Mouse (Mus musculus) heart, postnatal 36 days (tissue): Measurements from ENCODE around the gene Col4a2. TPM values are rescaled to one million over a fixed set of nuclear protein-coding genes. Genes with fewer than 3 reads are reported as not detected.

Experiments
- DNase-seq, 2 experiments: peaks; one replicate each; pipeline ENCODE4 v3.0.0; 2021 to 2022
- intact Hi-C: fragments of 180-260 bp; cut with DNase I; formaldehyde crosslinking; loops from one replicate; pipeline ENCODE4 v1.15.1; 2025
- total RNA-seq, 2 experiments: library from RNA; stranded (reverse); gene quantifications; 2 replicates each; pipeline ENCODE4 v1.2.3; 2021

The Col4a2 gene
- total RNA-seq, 2 experiments from 2014 or later, result 228 to 282 TPM

DNA sequence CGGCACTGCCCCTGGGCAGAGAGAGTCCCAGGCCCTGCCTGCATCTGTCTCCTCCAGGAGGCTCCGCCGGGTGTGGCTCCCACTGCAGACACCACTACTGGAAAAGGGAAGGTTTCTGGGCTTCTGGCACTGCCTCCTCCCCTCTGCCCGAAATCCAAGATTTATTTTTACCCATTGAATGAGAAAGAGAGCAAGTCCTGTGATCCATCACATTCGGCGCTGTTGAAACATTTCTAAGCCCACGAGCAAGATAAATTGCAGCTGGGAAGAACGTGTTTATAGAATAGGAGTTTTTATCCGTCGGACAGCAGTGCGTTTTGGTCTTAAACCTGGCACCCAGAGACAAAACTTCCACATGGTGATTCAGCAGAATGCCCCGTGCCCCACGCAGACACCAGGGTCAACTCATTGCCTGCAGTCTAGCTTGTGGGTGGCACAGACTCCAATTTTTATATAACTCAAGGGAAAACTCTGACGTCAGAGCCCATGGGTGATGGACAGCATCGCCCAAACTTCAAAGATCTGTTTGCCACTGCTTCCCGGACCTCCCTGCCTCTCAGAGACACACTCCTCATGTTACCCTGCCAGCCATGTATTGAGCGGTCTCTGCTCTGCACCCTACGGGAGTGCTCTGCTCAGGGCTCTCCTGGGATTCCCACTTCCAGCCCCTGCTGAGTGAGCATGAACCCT is 63.3 kb downstream of the Col4a2 start:
- intact Hi-C loops, result no loop called here
- DNase-seq, result no peak

DNA sequence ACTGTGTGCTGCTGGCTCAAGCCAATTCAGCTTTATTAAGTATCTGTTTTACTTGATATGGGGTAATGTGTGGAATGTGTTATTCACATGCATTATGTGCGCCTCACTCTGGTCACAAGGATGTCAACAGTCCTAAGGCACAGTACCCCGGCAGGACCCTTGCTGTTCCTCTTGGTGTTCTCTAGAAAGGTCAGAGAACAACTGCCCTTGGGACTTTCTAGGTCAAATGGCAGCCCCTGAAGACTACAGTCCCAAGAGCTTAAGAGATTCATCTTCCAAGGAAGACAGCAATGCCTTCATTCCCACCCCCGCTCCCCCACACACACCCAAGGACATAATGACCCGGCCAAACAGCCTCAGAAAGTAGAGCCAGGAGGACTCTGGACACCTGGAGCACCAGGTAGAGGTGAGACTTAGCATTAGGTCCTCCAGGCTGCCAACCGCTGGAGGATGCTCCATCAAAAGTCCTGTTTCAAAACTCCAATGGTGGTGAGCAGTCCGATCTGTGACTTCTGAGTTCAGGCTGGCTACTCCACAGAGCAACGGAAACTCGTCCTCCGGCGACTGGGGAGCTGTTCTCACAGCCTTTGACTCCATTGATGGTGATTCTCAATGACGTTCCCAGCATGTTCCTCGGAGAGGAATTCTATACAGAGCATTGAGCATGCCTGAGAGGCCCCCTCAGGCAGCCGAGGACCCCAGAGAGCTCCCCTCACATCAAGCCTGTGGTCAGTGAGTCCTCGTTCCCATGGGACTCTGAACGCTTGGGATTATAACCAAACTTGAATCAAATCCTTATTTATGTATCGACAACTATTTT is 65.0 kb downstream of the Col4a2 start:
- DNase-seq, result no peak
- intact Hi-C loops, result no loop called here

DNA sequence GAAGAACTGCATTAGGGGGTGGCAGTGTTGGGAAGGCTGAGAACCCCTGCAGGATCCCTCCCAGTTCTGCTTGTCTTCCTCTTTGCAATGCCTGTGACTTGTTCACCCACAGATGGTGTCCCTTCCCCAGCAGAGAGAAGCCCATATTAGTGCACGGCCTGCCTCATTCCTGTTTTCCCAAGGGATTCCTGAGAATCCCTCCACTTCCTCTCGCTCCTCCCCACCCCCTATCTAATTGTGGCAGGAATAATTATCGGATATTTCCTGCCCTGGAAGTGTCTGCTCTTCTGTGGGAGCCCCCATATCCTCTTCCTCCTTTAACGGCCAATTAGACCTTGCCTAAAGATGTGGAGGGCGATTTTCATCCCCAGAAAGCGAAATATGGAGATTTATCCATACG is 67.0 kb downstream of the Col4a2 start:
- no peak for DNase-seq
- intact Hi-C loops, result no loop called here

DNA sequence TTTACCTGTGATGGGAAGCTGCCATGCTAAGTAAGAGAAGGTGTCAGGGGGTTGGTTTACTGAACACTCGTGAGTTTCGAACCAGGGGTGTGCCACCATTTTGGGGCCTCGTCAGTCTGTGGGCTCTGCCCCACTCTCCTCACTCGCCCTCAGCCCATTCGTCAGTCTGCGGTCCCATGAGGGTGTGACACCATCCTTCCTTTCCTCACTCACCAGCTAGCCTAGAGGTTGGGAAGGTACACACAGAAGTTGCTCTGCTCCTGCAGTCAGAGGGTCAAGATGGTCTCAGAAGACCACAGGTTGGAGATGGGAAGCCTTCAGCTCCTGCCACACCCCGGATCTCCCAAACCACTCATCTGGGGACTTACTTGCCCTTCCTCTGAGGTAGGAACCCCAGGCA is 68.9 kb downstream of the Col4a2 start:
- intact Hi-C loops, result loop anchor here (2.0 kb wide), 1 partner anchor 13 kb away; no protein-coding TSS in a partner anchor

DNA sequence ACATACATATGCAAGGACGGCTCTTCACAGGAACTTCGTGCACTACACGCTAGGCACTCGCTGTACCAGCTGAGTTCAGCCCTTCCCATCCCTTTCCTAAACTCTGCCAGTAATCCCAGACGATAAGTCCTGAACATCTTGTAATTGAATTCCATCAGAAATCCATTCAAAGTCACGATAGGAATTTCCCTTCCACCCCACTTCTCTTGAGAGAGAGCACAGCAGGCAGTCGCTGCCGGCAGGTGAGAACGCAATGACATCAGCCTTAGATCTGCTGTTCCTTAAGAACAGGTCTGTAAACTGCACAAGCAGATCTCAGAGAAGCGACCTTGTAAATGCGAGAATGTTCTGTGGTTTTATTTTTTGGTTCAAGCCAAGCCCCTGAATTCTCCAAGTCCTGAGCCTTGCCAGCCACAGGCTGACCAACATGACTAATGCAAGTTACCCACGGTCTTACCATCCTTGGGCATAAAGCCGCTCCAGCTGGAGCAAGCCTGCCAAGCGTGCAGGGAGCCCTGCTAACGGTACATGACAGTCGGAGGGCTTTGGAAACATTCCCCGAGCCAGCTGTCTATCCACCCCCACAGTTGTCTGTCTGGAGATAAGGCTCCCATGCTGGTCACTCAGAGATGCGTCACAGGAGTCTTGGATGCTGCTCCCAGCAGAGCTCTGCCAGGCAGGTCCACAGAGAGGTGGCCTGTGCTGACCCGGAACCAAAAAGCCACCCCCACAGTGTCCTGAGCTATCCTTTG is 69.6 kb downstream of the Col4a2 start:
- DNase-seq, result peak; percentile 66 to 79
- intact Hi-C loops, result no loop called here

More for the DNA sequence above, 68.9 kb downstream of the Col4a2 start:
- no peak for DNase-seq

DNA sequence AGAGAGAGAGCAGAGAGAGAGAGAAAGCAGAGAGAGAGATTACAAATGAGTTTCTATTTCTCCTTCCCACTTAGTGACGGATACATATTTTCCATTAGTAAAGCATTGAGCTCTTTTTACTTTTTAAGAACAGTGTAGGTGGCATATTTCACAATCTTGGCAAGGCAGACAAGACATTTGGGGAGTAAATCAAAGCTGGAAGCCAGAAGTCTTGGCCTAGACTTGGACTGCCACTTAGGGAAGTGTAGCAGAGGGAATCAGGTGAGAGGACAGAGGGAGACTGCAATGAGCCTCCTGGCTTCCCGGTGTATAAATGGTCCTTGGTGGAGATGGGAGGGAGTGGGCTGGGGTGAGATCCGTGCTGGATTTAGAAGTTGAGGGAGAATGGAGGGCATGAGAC is 70.3 kb downstream of the Col4a2 start:
- peak in 1 of 2 experiments; percentile 29 for DNase-seq
- intact Hi-C loops, result no loop called here

DNA sequence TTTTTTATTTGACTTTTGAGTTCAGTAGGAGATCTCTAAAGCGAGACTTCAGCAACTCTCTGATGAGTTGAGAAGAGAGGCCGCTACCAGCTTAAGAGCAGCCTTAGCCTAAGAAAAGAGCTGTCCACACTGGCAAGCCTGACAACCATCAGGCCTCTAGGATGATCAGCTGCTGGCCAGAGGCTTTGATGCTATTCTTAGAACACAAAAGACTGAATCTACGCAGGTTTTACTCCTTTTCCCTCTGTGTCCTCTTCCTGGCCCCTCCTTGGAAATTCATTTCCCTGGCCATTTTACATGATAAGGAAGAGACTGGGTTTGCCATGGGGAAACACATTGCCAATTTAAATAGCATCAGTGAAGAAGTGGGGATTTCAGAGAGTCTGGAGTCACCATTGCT is 70.8 kb downstream of the Col4a2 start:
- no peak for DNase-seq

DNA sequence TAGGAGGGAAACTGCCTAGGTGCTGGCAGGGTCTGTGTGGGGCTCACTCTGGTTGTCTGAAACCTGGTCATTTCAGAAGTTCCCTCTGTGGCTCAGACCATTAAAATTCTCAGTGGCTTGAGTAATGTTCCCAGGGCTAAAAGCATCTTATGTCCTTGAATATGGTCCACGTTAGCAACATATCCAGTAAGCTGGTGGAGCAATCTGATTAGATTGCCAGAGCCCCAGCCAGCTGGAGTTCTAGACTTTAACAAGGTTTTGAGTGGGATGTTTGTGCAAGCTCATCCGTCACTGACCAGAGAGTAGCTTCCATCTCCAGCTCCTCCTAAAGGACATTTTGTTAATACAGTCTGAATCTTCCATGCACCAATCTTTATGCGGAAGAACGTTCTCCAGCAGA is 72.2 kb downstream of the Col4a2 start:
- intact Hi-C loops, result no loop called here
- DNase-seq, result no peak

More for the DNA sequence above, 70.8 kb downstream of the Col4a2 start:
- intact Hi-C loops, result no loop called here

DNA sequence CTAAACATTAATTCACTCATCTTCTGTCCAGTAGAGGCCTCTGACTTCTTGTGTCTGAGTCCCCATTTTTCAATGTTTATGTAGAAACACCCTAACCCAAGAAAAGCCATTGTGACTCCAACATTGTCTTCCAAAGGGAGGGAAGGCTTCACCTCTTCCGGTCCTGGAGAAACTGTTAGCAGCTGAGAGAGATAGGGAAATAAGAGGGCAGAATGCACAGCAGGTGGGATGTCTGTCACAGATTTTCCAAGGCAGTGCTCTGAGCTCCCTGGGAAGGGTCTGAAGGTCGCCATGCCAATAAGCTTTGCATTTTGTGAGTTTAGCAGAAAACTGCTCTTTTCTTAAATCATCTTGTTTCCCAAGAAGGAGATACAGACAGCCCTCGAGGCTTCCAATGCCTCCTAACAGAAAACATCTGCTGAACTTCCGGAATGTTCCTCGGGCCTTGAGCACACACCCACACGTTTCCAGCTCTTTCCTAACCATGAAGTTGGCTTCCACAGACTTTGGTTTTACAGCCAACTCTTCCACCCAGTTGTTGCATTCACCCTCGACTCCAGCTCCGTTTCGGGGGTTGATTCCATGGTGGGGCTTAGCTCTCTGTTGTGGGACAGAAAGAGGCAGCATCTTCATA is 72.8 kb downstream of the Col4a2 start:
- peak in 1 of 2 experiments; percentile 43 for DNase-seq
- intact Hi-C loops, result no loop called here

DNA sequence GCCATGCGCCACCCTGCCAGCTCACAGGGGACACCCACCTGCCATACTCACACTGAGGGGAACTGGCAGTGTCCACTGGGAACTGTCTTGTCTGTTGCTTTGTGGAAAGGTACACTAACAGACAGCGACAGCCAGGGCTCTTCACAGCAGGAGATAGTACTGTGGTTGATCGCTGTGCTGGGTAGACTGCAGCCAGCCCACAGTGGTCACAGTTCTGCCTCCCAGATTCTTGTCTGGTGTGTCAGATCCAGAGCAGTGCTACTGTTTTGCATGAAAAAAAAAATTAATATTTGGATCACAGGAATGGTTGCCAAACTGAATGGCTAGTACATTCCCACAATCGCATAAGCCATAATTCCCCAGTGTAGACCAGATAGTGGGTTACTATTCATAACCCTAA is 74.7 kb downstream of the Col4a2 start:
- intact Hi-C loops, result no loop called here
- no peak for DNase-seq

DNA sequence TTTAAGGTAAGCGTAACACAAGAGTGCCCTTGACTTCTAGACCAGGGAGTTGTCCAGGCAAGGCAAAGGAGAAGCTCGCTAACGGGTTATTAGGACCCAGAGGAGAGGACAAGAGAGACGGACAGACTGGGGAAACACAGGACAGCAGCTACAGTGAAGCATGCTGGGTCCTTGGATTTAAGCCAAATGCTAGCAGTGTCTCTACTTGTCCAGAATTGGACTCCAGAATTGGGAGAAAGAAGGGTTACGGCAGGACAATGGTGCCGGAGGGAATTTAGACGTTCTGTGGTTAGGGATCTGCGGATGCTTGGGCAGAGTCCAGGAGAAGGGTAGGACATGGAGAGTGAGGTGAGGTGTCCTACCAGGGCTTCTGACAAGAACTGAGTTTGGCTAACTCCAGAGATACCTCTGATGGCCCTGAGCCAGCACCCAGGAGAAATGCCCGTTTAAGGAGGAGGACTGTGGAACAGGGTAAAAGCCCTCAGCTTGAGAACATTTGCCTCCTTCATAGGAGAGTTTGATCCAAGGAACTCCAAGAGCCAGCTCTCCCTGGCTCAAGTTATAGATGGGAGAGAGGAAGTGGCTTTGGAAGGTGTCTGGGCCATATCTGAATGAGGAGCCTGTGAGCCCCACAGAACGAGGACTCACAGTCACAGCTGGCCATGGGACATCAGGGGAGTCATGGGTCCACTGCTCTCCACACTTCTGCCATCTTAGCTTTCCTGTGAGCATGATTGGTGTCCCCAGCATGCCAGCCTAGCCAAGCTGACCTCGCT is 76.9 kb downstream of the Col4a2 start:
- intact Hi-C loops, result no loop called here
- no peak for DNase-seq

DNA sequence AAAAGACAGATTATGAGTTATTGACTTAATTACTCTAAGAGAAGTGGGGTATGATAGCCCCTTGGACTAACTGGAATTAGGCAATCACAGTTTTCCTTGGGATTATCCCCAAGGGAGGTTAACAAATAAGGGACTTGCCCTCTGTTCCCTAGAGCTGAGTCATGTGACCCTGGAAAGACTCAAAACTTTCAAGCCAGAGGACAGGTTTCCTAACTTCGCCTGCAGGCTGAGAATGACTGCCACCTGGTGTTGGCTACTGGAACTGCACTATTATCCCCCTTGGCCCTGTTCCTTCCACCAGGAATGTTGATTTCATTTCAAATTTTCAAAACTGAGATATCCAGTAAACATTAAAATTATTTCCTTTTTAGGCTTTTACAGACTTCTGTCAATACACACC is 80.1 kb downstream of the Col4a2 start:
- peak; percentile 86 to 90 for DNase-seq
- intact Hi-C loops, result loop anchor here (1.0 to 2.0 kb wide), 2 partner anchors 78 to 139 kb away; no protein-coding TSS in a partner anchor

DNA sequence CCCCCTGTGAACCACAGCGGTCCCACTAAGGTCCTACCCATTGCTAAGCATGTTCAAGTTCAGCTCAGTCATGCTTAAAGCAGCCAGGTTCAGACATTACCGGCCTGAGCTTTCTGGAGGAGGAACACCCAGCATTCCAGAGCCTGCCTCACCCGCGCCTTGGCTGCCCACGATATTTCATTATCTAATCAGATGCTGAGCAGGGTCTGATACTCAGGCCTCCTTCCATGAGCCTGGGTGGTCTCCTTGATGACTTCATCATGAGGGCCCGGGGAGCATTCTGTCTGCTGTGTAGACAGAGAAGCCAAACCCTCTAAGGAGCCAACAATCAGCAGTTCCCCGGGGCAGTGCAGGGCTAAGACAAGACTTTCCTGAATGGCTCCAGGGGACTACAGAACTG is 80.6 kb downstream of the Col4a2 start:
- peak in 1 of 2 experiments; percentile 50 for DNase-seq
- intact Hi-C loops, result loop anchor here (1.0 to 2.0 kb wide), 2 partner anchors 78 to 140 kb away; no protein-coding TSS in a partner anchor

DNA sequence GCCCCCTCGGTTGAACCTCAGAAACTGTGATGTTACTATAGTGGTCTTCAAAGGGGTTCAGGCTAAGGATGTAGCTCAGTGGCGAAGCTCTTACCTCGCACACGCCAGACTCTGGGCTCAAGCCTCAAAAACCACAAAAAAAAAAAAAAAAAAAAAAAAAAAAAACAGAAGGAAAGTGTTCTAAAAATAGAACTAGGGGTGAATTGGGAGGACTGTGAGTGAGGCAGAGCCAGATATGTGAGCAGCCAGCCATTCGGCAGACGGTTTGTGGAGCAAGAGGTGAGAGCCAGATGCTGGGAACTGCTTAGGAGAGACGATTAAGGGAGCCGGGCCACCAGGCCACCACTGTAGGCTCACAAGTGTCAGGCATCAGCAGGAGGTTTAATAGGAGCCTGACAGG is 81.0 kb downstream of the Col4a2 start:
- DNase-seq, result no peak
- intact Hi-C loops, result loop anchor here (1.0 to 2.0 kb wide), 3 partner anchors 13 to 140 kb away; no protein-coding TSS in a partner anchor

DNA sequence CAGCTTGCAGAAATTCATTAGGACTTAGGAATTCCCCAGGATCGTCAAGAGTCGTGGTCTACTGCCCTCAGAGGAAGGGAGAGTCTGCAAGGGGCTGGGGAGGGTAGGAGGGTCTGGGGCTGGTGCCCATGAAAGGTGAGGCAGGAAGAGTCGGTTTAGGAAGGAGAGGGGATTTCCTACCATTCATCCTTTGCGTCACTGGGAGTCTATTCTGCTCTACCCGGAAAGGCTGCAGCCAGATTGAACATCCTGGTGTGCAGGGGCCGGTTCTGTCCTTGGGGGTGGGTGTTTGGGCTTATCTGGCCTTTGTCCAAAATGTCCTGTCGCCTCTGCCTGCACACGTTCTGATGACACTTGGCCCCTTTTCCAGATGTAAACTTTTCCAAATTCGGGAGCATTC is 82.2 kb downstream of the Col4a2 start:
- no peak for DNase-seq
- intact Hi-C loops, result loop anchor here (2.0 kb wide), 1 partner anchor 14 kb away; no protein-coding TSS in a partner anchor

DNA sequence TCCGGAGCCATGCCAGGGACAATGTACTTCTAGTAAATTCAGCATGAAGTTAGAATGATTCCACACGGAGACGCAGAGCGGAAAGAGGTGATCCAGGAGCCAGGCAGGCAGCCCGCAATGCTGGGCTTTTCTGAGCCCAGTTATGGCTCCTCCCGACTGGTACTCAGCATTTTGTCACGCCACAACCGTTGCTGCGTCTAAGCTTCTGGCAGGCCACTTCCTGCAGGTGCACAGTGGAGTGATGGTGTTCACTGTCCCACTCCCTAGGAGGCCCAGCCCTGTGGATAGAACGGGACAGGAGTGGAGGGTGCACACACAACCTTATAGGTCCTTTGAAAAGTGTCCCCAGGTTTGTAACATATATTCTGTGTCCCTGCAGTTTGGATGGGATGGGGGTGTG is 83.0 kb downstream of the Col4a2 start:
- no peak for DNase-seq

DNA sequence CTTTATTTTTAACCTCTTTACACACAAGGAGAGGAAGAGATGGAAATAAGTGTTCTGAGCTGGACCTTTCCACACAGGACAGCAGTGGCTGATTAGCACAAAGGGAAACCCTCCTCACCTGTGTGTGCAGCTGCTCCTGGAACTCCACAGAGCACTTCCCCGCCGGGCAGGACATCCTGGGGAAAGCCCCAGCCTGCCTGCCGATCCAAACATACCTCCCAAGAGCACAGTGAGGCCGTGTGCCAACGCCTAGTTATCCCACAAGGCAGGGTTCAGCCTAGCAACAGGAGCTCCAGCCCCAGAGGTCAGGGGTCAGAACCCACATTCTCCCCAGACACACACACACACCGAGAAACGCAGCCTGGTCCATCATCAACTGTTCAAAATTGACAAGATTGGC is 83.5 kb downstream of the Col4a2 start:
- no peak for DNase-seq
- intact Hi-C loops, result loop anchor here (2.0 kb wide), 1 partner anchor 23 kb away; no protein-coding TSS in a partner anchor

More for the DNA sequence above, 83.0 kb downstream of the Col4a2 start:
- intact Hi-C loops, result loop anchor here (2.0 kb wide), 1 partner anchor 15 kb away; no protein-coding TSS in a partner anchor

DNA sequence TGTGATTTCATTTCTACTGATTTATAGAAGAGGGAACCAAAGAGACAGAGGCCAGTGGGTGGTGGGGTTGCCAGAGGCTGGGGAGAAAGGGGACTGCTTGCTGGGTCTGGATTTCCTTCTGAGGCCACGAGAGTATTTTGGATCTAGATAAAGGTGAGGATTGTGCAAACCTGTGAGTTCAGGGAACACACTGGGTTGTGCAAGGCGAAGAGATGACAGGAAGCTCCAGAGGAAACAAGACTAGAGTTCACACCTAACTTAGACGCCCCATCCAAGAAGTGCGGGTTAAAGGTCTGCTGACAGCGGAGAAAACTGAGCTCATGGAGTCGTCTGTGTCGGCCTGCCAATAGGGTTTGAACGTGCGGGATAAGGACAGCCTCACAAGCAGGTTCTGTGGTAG is 84.5 kb downstream of the Col4a2 start:
- intact Hi-C loops, result loop anchor here (2.0 kb wide), 1 partner anchor 22 kb away; no protein-coding TSS in a partner anchor
- no peak for DNase-seq

DNA sequence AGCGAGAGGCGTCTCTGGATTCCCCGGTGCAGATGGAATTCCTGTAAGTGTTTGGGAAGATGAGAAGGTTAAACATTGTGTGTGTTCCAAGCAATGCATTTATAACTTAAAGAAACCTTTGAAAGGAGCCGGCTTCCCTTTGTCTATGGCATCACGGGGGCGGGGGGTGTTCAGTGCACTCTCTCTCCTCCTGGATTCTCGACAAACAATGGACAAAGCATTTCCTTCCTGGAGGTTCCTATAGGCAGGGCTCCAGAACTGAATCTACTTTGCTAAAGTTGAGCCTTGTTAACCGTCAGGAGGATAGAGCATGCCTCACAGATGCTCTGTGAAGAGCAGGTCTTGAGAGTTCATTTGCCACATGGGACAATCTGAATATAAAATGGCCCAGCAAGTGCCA is 87.1 kb downstream of the Col4a2 start:
- intact Hi-C loops, result no loop called here
- DNase-seq, result no peak
